Mouse (Mus musculus): ENCODE data around the gene Ndc1. TPM values are rescaled to one million over a fixed set of nuclear protein-coding genes. Genes with fewer than 3 reads are reported as not detected.

The Ndc1 gene
- total RNA-seq, 2 experiments from 2014 or later: 106 to 126 TPM

GRCm38 (mm10) chr4:107438741-107439140 is 71.2 kb downstream of the Ndc1 start:
- no peak for ATAC-seq (replicated peaks; ENCODE audit: poor library complexity)

- no peak for ATAC-seq (replicated peaks; ENCODE audit: poor library complexity)
Measured at GRCm38 (mm10) chr4:107440306-107440705, 72.7 kb downstream of the Ndc1 start.

GRCm38 (mm10) chr4:107442288-107442687 is 74.7 kb downstream of the Ndc1 start:
- no peak for ATAC-seq (replicated peaks; ENCODE audit: poor library complexity)

GRCm38 (mm10) chr4:107442891-107443483 is 75.4 kb downstream of the Ndc1 start:
- ATAC-seq (replicated peaks; ENCODE audit: poor library complexity): no peak

- no peak for ATAC-seq (replicated peaks; ENCODE audit: poor library complexity)
Measured at GRCm38 (mm10) chr4:107443621-107444020, 76.0 kb downstream of the Ndc1 start.

GRCm38 (mm10) chr4:107448481-107448880 is 80.9 kb downstream of the Ndc1 start:
- ATAC-seq (replicated peaks; ENCODE audit: poor library complexity): 0 out of 2 replicates have a peak, but pooled peaks have one; percentile 39

GRCm38 (mm10) chr4:107449519-107449918 is 81.9 kb downstream of the Ndc1 start:
- no peak for ATAC-seq (replicated peaks; ENCODE audit: poor library complexity)

GRCm38 (mm10) chr4:107452266-107453015 is 84.9 kb downstream of the Ndc1 start:
- ATAC-seq (replicated peaks; ENCODE audit: poor library complexity): no peak

- peak; percentile 91 for ATAC-seq (replicated peaks; ENCODE audit: poor library complexity)
Measured at GRCm38 (mm10) chr4:107453141-107453984, 85.8 kb downstream of the Ndc1 start.

- peak; percentile 69 for ATAC-seq (replicated peaks; ENCODE audit: poor library complexity)
Measured at GRCm38 (mm10) chr4:107457602-107458001, 90.0 kb downstream of the Ndc1 start.

GRCm38 (mm10) chr4:107458907-107459306 is 91.3 kb downstream of the Ndc1 start:
- peak; percentile 60 for ATAC-seq (replicated peaks; ENCODE audit: poor library complexity)

GRCm38 (mm10) chr4:107459461-107459860 is 91.9 kb downstream of the Ndc1 start:
- no peak for ATAC-seq (replicated peaks; ENCODE audit: poor library complexity)

- ATAC-seq (replicated peaks; ENCODE audit: poor library complexity): no peak
Measured at GRCm38 (mm10) chr4:107460468-107460867, 92.9 kb downstream of the Ndc1 start.

Other genes starting within 250 kb of the Ndc1 start
- 267 and 292 TPM in 2 replicates for gene Tmem59, start 189.4 kb upstream of the Ndc1 start, total RNA-seq (2015)
- 122 and 151 TPM in 2 replicates for gene Tmem59, start 189.4 kb upstream of the Ndc1 start, total RNA-seq (2017)
- gene Tceanc2, start 188.7 kb upstream of the Ndc1 start, total RNA-seq (2015): 17.3 and 25.5 TPM in 2 replicates
- gene Tceanc2, start 188.7 kb upstream of the Ndc1 start, total RNA-seq (2017): 20.5 and 25.3 TPM in 2 replicates
- not detected in 2 replicates for gene Ldlrad1, start 158.6 kb upstream of the Ndc1 start, total RNA-seq (2015)
- gene Ldlrad1, start 158.6 kb upstream of the Ndc1 start, total RNA-seq (2017): not detected in 2 replicates
- 11.0 and 13.8 TPM in 2 replicates for gene Lrrc42, start 114.3 kb upstream of the Ndc1 start, total RNA-seq (2015)
- 6.5 and 7.0 TPM in 2 replicates for gene Lrrc42, start 114.3 kb upstream of the Ndc1 start, total RNA-seq (2017)
- 12.1 and 13.9 TPM in 2 replicates for gene Hspb11, start 114.2 kb upstream of the Ndc1 start, total RNA-seq (2015)
- 8.1 and 17.6 TPM in 2 replicates for gene Hspb11, start 114.2 kb upstream of the Ndc1 start, total RNA-seq (2017)
- not detected in 2 replicates for gene Dio1, start 60.6 kb upstream of the Ndc1 start, total RNA-seq (2015)
- not detected in 2 replicates for gene Dio1, start 60.6 kb upstream of the Ndc1 start, total RNA-seq (2017)
- 45.8 and 46.2 TPM in 2 replicates for gene Yipf1, start 53.4 kb upstream of the Ndc1 start, total RNA-seq (2015)
- gene Yipf1, start 53.4 kb upstream of the Ndc1 start, total RNA-seq (2017): 26.2 and 39.5 TPM in 2 replicates
- 0.05 TPM in 2 replicates for gene Glis1, start 66.8 kb downstream of the Ndc1 start, total RNA-seq (2015)
- gene Glis1, start 66.8 kb downstream of the Ndc1 start, total RNA-seq (2017): not detected in 2 replicates

All from megakaryocyte progenitor cell, adult 5-6 weeks (primary cell).